In the genomic region with DNA sequence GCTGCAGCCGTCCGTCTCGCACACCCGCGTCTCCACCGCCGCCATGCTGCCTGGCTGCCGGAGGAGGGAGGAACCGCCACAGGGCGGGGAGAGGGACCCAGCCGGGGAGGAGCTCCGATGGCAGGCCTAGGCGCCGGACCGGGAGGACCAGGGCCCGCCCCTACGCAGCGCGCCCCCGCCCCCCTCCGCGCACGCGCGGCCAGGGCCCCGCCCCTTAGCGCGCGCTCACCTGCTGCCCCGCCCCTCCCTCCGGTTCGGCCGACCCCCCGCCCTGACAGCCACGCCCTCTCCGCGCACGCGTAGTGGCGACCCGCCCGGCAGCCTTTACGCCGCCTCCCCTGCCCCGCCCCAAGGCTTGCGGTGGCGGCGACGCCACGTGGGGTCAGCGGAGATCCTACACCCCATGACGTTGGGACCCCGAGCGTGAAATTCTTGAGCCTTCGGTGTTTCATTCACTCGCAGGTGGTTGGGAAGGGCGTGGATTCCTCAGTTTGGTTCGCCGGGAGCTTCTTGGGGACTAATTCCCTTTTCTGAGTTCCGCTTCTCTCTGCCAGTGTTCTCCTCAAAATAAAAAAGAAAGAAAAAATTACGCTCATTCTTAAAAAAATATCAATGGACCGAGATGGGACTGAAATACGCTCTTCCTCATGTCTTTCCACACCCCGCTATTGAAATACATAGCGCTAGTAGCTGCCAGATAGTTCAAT, we compare ENCODE assay signal across 8 mouse cellular contexts. TPM values are rescaled to one million over a fixed set of nuclear protein-coding genes. Genes with fewer than 3 reads are reported as not detected.
DNase-seq lines count a peak whose midpoint lies in the region; ATAC-seq and TF ChIP-seq lines count a peak whose summit lies in the region.

A gene (minus strand): TSS at position 189 of the 707 bp plus-strand sequence.

- WGBS in hindbrain, embryonic 14.5 days: under 1% methylated on average over 59 of the region's 65 CpGs

- DNase-seq in Patski (ENCODE audit: low read depth, low spot score): peak; percentile 65
- DNase-seq in cerebellum, postnatal 14 days: peak; percentile 98
- peak; percentile 82 to 88 for DNase-seq in frontal cortex, postnatal 25 days (ENCODE audit: low spot score in 2 of 2)
- peak; percentile 94 for DNase-seq in hindbrain, embryonic 14.5 days (ENCODE audit: low spot score)
- DNase-seq in layer of hippocampus, postnatal 36 days: peak; percentile 94 to 95
- peak; percentile 94 for DNase-seq in lung, postnatal 36 days
- peak; percentile 95 for DNase-seq in retina, postnatal 1 day
- peak; percentile 94 for DNase-seq in urinary bladder, adult 18-20 months (ENCODE audit: low spot score in 2 of 2)

- peak within 1 kb of the TSS; percentile 89 for H3K4me2 ChIP-seq in hindbrain, embryonic 14.5 days (replicated peaks)

- no peaks in the 10 kb centered on the region for H3K9me3 ChIP-seq in hindbrain, embryonic 14.5 days (ENCODE audit: control insufficient read depth, low read length)

- peaks cover 11% of the 10 kb centered on the region for H3K4me1 ChIP-seq in hindbrain, embryonic 14.5 days (replicated peaks; ENCODE audit: control insufficient read depth, insufficient read depth, low read length)

- POLR2A ChIA-PET in Patski (lab: Charles Lee): interaction anchor here (0.5 to 1.5 kb wide), 6 partner anchors 13 to 505 kb away, joined by 3 to 14 read pairs (median 4); a partner anchor contains a TSS

- peaks cover 5% of the 10 kb centered on the region; the same call in 1 of the 2 replicates for H3K36me3 ChIP-seq in hindbrain, embryonic 14.5 days (replicated peaks; ENCODE audit: control insufficient read depth, insufficient read depth)

- peak within 1 kb of the TSS; percentile 79 for H3K4me3 ChIP-seq in hindbrain, embryonic 14.5 days (replicated peaks; ENCODE audit: low read length)

- no peaks in the 10 kb centered on the region for H3K27me3 ChIP-seq in Patski
- H3K27me3 ChIP-seq in hindbrain, embryonic 14.5 days (ENCODE audit: control insufficient read depth, insufficient read depth, low read length): no peaks in the 10 kb centered on the region

- no peak for TF ChIP-seq CTCF in Patski (IDR thresholded peaks at IDR 0.05)

- peak within 1 kb of the TSS; percentile 75 for H3K27ac ChIP-seq in hindbrain, embryonic 14.5 days

- peak within 1 kb of the TSS; percentile 78 for H3K9ac ChIP-seq in hindbrain, embryonic 14.5 days

- peak; percentile 100 for ATAC-seq in Patski
- ATAC-seq in hindbrain, embryonic 14.5 days (ENCODE audit: low FRiP score): peak; percentile 99

- in situ Hi-C loops in Patski (cut with MboI; ENCODE audit: low pct_unique_long_range_greater_than_20kb): no loop called here

- CTCF ChIA-PET in Patski (lab: Charles Lee): interaction anchor here (1.2 to 3.9 kb wide), 3 partner anchors 12 to 250 kb away, joined by 3 to 16 read pairs (median 4); no protein-coding TSS in a partner anchor

RNA-seq across cellular contexts. Expression of the gene that starts here (rescaled TPM):
- 96.9 TPM for polyA plus RNA-seq in Patski (2021)
- polyA plus RNA-seq in hindbrain, embryonic 14.5 days (2014; fragmentation: Nextera tagmentation; extraction: Ambion mirVana): 58.3 and 61.9 TPM in 2 replicates
- 10 to 100 TPM; 45.6 to 50.6 TPM for total RNA-seq in layer of hippocampus, postnatal 36 days (2021)

Comparison
In these comparisons a context has a peak if more than half of its experiments do, and no peak if none do; other contexts are left out.
1. Peak in every context shown above with its lines: DNase-seq, ATAC-seq, H3K4me3 ChIP-seq and H3K27ac ChIP-seq.